12 mouse cellular contexts compared by ENCODE assay signal in genomic region chr4:99176841-99177240, GRCm38 (mm10).
"Had no signal": no experiment of that assay in that cellular context is flagged by ENCODE, and none has a peak within 500 bp of the region (broad histone marks: within the 10 kb centered on the region; RNA-seq: fewer than 3 reads in every experiment).

No protein-coding gene starts in this region.

- H3K9me3 ChIP-seq: limb, embryonic 15.5 days; liver, embryonic 12.5 days; midbrain, embryonic 12.5 days; stomach, embryonic 15.5 days had no signal

- ATAC-seq: liver, embryonic 12.5 days had no signal

- H3K4me2 ChIP-seq: limb, embryonic 15.5 days; liver, embryonic 12.5 days; lung, embryonic 14.5 days; midbrain, embryonic 12.5 days; stomach, embryonic 15.5 days had no signal

- H3K27ac ChIP-seq: limb, embryonic 15.5 days; liver, embryonic 12.5 days; midbrain, embryonic 12.5 days; stomach, embryonic 15.5 days had no signal

- H3K27me3 ChIP-seq: limb, embryonic 15.5 days; liver, embryonic 12.5 days; midbrain, embryonic 12.5 days; stomach, embryonic 15.5 days had no signal

- DNase-seq: kidney, adult 8-10 months; kidney, postnatal 14 days; lung, embryonic 14.5 days; lung, postnatal 10 days; lung, postnatal 4 days; right cerebral cortex, postnatal 14 days; thymus, adult 2 months; thymus, postnatal 25 days had no signal

- H3K4me3 ChIP-seq: limb, embryonic 15.5 days; liver, embryonic 12.5 days; midbrain, embryonic 12.5 days; stomach, embryonic 15.5 days had no signal

- H3K36me3 ChIP-seq: limb, embryonic 15.5 days; liver, embryonic 12.5 days; midbrain, embryonic 12.5 days; stomach, embryonic 15.5 days had no signal

- H3K9ac ChIP-seq: limb, embryonic 15.5 days; liver, embryonic 12.5 days; lung, embryonic 14.5 days; midbrain, embryonic 12.5 days; stomach, embryonic 15.5 days had no signal

- H3K4me1 ChIP-seq: liver, embryonic 12.5 days; stomach, embryonic 15.5 days had no signal
